Mouse (Mus musculus) erythroblast, adult 5-6 weeks (primary cell): ENCODE measurements around the gene Vmn2r79. TPM values are rescaled to one million over a fixed set of nuclear protein-coding genes. Genes with fewer than 3 reads are reported as not detected.
"Not testable (repeated sequence)": the region's sequence is repeated elsewhere in the genome, so short reads cannot be mapped to it uniquely, and the experiment has no call there.

Experiments
- ATAC-seq: replicated peaks from 2 replicates; pipeline ENCODE4 v1.8.0; 2016; ENCODE audit warnings: moderate number of reproducible peaks, mild to moderate bottlenecking, moderate TSS enrichment, inconsistent platforms; ENCODE audit not compliant: poor library complexity, low FRiP score, severe bottlenecking
- total RNA-seq, 2 experiments: library from RNA; stranded (forward) in 1 of 2; stranded (reverse) in 1 of 2; fragments of 150-400 nt in 1 of 2; fragments of 200-764, 138-1000 nt in 1 of 2; gene quantifications; 2 replicates each; pipeline versions ENCODE4 v1.2.3 to v1.2.4; 2015 to 2017; ENCODE audit warnings: low replicate concordance in 2 of 2

Vmn2r79 gene
- total RNA-seq (2015; ENCODE audit: low replicate concordance), result not detected in 2 replicates
- not detected in 2 replicates for total RNA-seq (2017; ENCODE audit: low replicate concordance)

GRCm38 (mm10) chr7:86995815-86996214 is at the start of gene Vmn2r79:
Gene Vmn2r79 (plus strand): TSS chr7:86996115.
- ATAC-seq, result not testable (repeated sequence)

DNA sequence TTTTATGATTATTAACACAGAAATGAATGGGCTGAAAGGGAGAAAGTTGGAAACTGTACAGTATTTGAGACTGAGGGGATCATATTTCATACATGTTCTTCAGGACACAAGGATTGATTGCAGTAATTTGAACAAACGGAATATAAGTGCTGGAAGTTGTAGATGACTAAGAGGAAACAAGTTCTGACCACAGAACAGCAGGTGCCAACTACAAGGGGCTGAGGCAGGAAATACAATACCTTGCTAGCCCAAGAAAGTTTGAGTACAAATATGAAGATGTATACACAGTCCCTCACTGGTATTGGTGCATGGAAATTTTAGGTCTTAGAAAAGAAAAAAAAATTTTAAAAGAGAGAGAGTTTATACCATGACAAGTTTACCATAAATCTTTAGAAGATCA is 1.2 kb upstream of the Vmn2r79 start:
- no peak for ATAC-seq

DNA sequence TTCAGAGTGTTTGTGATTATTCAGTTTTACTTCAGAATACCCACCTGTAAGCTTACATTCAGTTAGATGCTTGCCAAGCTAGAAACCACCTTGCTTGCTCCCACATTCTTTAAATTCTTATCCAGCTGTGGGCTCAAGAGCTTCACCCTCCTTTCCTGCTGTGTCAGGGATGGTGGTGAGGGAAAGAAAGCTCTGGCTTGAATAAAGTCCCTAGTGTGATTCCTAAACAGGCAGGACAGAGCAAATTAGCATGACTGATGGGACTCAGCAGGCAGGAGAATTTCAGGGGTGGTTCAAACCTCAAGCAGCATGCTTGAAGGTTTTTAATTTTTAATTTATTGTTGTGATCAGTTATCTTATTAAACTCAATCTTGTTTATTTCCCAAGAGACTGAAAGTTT is 30.6 kb downstream of the Vmn2r79 start:
- not testable (repeated sequence) for ATAC-seq

DNA sequence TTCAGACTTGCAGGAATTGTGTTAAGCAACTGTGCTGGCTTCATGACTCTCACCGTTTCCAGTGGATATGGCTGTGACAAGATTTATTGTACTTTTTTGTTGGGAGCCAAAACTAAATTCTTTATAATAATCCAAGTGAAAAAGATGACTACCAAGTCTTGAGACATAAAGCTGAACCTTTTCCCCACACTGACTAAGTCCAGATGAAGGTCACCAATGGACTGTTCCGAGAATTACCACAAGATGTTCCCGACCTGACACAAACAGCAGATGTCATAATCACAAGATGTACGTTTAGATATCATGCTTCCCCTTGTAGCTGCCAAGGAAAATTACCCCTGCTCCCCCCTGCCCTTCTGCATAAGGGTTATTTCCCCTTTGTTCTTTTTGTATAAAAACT is 67.7 kb downstream of the Vmn2r79 start:
- ATAC-seq, result no peak

Other genes with a start within 250 kb of the Vmn2r79 start
- not detected in 2 replicates for gene Folh1, start 220.2 kb upstream of the Vmn2r79 start, total RNA-seq (2015; ENCODE audit: low replicate concordance)
- gene Folh1, start 220.2 kb upstream of the Vmn2r79 start, total RNA-seq (2017; ENCODE audit: low replicate concordance), result not detected in 2 replicates
- not detected in 2 replicates for gene Vmn2r77, start 201.1 kb upstream of the Vmn2r79 start, total RNA-seq (2015; ENCODE audit: low replicate concordance)
- not detected in 2 replicates for gene Vmn2r77, start 201.1 kb upstream of the Vmn2r79 start, total RNA-seq (2017; ENCODE audit: low replicate concordance)
- gene Vmn2r78, start 81.0 kb upstream of the Vmn2r79 start, total RNA-seq (2015; ENCODE audit: low replicate concordance), result not detected in 2 replicates
- gene Vmn2r78, start 81.0 kb upstream of the Vmn2r79 start, total RNA-seq (2017; ENCODE audit: low replicate concordance), result not detected in 2 replicates
- gene Nox4, start 250.0 kb downstream of the Vmn2r79 start, total RNA-seq (2015; ENCODE audit: low replicate concordance), result not detected in 2 replicates
- not detected in 2 replicates for gene Nox4, start 250.0 kb downstream of the Vmn2r79 start, total RNA-seq (2017; ENCODE audit: low replicate concordance)